Mouse (Mus musculus) skeletal muscle tissue, adult 2 months (tissue): Measurements from ENCODE around the gene Mafb.
A peak's percentile ranks its signal among the peaks of the same experiment; 100 is the strongest.

Source experiments
- DNase-seq: peaks from one replicate; pipeline ENCODE4 v3.0.0-alpha.2; 2012; ENCODE audit warnings: low read depth, low spot score

Mafb gene

GRCm38 (mm10) chr2:160366980-160367338, at the start of gene Mafb:
Mafb (minus strand) TSS chr2:160367065.
- DNase-seq = peak; percentile 98

DNA sequence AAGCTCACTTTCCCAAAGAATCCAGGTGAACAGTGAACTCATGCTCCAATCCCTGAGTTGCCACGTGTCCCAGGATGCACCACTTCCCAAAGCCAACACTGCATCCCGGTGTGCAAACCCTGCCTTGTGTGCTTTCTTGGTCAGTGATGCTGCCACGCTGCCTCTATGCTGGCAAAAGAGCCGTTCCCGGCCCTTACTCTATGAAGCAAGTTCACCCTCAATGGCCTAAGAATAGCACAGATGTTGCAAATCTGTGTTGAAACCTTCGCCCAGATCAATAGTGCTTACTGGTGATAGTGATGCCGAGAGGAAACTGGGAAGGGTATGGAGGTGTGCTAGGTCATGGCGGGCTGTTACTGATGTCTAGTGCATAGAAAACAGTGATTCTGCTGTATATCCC, 48.3 kb upstream of the Mafb start:
- no peak for DNase-seq

DNA sequence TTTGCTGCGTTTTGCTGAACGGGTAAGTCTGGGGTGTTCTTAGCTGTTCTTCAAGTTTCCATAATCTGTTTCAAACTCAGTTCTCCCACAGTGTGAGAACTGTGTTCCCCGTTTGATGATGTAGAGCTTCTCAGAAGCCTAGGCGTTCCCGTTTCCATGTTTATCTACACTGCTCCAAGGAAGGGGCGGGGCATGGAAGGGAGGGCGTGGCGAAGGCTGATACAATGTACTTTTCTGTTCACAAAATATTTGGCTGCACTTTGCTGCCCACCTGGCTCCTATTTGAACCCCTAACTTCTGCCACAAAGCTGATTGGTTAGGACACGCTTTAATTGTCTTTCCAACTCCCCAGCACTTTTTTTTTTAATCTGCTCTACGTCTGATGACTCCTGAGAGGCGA, 47.9 kb upstream of the Mafb start:
- DNase-seq = no peak

GRCm38 (mm10) chr2:160413982-160414381, 47.1 kb upstream of the Mafb start:
- no peak for DNase-seq

DNA sequence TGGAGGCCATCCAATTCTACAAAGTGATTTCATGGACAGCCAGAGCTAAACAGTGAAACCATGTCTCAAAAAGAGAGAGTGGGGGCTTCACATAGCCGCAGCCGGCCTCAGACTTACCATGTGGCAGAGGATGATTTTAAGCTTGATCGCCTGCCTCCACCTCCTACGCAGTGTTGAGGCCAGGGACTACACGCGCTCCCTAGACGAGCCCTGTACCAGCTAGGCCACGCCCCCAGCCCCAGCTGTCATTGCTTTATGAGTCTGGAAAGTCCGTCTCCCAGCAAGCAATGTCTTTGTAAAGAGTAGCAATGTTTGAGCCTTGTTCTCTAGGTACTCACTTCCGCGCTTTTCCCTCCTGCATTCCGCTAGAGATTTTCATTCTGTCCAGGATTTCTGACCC, 46.2 kb upstream of the Mafb start:
- DNase-seq = no peak

DNA sequence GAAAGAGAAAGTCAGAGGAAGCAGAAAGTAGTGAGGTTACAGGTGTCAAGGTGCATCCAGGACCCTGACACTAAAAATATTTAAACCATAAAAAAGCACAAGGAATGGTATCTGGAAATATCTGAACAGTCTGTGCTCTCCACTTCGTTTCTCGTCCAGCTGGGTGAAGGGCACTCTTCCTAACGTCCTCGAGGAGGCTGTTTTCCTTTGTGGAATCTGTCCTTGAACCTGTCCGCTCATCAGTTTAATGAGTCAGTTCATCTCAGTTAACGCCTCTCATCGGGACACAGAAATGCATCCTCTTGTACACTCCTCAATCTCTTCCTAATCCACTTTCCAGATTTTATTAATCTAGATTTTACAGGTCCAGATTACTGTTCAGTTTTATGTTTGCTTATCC, 44.6 kb upstream of the Mafb start:
- no peak for DNase-seq

DNA sequence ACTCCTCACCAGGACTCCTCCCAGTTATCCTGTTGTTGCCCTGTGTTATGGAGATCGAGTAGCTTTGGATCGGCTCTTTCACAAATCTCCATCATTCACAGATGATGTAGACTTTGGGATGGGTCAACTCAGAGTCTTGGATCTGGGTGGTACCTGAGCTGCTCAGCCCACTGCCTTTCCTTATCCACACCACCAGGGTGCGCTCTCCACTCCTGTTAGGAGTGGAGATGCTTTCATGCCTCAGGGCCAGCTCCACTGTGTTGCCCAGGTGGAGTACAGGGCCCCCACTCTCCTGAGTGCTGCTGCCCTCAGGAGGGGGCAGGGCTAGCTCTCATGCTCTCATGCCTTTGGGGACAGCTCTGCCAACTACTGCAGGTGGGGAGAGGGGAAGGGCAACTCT, 40.9 kb upstream of the Mafb start:
- DNase-seq = no peak

- DNase-seq = no peak
Measured at GRCm38 (mm10) chr2:160397747-160398146, 30.9 kb upstream of the Mafb start.

DNA sequence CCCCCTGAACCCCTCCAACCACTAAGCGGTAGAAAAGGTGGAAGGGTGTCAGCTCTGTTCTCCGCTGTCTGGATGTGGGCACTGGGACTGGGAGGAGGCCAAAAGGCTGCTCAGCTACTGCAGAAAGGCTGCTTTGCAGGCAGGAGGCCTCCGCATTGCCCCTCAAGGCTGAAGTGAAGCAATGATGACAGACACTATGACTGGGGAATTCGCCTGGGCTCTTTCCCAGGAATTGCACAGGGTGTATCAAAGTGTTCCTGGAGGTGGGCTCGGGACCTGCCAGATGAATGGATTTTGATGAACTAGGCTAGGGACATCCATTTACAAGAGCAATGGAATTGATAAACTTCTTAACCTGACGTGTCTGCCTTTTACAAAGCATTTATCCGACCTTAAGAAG, 27.9 kb upstream of the Mafb start:
- DNase-seq = no peak

DNA sequence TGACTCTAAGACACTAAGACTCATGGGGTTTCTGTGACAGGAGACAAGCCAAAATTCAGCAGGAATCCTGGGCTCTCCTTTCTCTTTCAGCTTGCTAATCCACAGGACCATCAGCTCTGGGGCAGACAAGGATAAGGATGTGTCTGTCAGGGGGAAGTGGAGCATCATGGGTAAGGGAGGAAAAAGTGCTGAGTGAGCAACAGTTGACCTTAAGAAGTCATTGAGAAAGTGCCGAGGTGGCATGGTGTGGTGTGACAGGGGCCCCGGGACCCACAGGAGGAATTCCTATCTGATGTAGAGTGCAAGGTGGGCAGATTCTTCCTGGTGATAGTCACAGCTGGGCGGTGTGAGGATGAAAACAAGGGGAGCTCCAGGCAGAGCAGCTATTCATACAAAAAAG, 25.8 kb upstream of the Mafb start:
- DNase-seq = no peak

GRCm38 (mm10) chr2:160388596-160388995, 21.7 kb upstream of the Mafb start:
- no peak for DNase-seq

GRCm38 (mm10) chr2:160383418-160383817, 16.6 kb upstream of the Mafb start:
- DNase-seq = no peak

GRCm38 (mm10) chr2:160378271-160378670, 11.4 kb upstream of the Mafb start:
- no peak for DNase-seq

- no peak for DNase-seq
Measured at GRCm38 (mm10) chr2:160376236-160376635, 9.4 kb upstream of the Mafb start.

- DNase-seq = no peak
Measured at GRCm38 (mm10) chr2:160369653-160370420, 3.0 kb upstream of the Mafb start.

GRCm38 (mm10) chr2:160368422-160369357, 1.8 kb upstream of the Mafb start:
- DNase-seq = no peak

- DNase-seq = peak; percentile 88
Measured at GRCm38 (mm10) chr2:160367448-160368208, 763 bp upstream of the Mafb start.

- peak; percentile 34 for DNase-seq
Measured at GRCm38 (mm10) chr2:160366111-160366979, 520 bp downstream of the Mafb start.

- DNase-seq = peak; percentile 38
Measured at GRCm38 (mm10) chr2:160365107-160365911, 1.6 kb downstream of the Mafb start.

DNA sequence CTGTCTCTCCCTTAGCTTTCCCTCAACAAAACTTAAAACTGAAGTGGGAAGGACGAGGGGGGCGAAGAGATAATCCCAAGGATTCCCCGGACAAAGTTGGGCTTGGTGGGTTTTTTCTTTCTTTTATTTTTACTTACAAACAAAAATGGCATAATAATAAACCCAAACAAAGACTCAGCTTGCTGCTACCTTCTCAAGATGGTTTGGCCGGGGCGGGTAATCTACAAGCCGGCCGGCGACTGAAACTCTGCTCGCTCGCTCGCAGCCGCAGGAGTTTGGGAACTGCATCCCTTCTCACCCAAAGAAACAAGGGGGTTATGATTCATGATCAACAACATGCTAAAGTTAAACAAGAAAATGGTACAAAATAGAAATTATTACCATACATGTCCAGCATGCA, 2.2 kb downstream of the Mafb start:
- DNase-seq = no peak
